Comparison of ENCODE assay signal across 7 mouse cellular contexts in the genomic region with DNA sequence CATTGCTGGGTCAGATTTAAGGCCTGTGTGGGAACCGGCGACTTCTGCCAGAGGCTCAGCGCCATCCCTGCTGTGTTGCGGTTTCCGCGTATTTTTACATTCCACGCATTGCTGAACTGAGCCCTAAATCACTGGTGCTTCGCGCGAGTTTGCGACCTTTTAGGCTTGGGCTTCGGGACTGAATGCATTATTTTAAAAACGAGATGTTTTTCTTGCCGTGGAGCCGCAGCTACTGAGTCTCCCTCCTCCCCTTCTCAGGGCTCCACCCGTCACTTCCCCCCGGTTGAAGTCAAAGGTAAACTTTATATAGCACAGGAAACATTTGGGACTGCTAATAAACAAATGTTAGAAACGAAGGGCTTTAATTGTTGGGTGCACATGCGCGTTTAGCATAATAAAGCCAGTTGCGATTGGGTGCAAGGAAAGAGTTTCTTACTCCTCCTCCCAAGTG.
DNase-seq lines count a peak whose midpoint lies in the region; ATAC-seq and TF ChIP-seq lines count a peak whose summit lies in the region.

No protein-coding gene starts in this region.

- no peak overlapping the region; the same call in 1 of the 2 replicates for H3K27ac ChIP-seq in testis, adult 2 months (ENCODE audit: control insufficient read depth, insufficient read depth, low read depth, low read length)
- peak overlapping the region; percentile 62 for H3K27ac ChIP-seq in hindbrain, embryonic 13.5 days
- no peak overlapping the region for H3K27ac ChIP-seq in liver, embryonic 12.5 days

- TF ChIP-seq CTCF in testis, adult 2 months (IDR thresholded peaks at IDR 0.05; ENCODE audit: control insufficient read depth, insufficient read depth, insufficient replicate concordance, low read depth, low read length) = no peak

- TF ChIP-seq POLR2A in testis, adult 2 months (IDR thresholded peaks at IDR 0.05; ENCODE audit: control insufficient read depth, low read depth, low read length) = no peak

- peak overlapping the region; percentile 38 for H3K4me3 ChIP-seq in testis, adult 2 months (ENCODE audit: control insufficient read depth, low read depth, low read length)
- no peak overlapping the region for H3K4me3 ChIP-seq in hindbrain, embryonic 13.5 days
- H3K4me3 ChIP-seq in liver, embryonic 12.5 days = no peak overlapping the region

- H3K36me3 ChIP-seq in testis, adult 2 months (ENCODE audit: control insufficient read depth, insufficient read depth, low read length) = no peaks in the 10 kb centered on the region
- no peaks in the 10 kb centered on the region for H3K36me3 ChIP-seq in hindbrain, embryonic 13.5 days
- no peaks in the 10 kb centered on the region for H3K36me3 ChIP-seq in liver, embryonic 12.5 days

- H3K4me1 ChIP-seq in testis, adult 2 months (ENCODE audit: control insufficient read depth, insufficient read depth, low read length) = peaks cover 4% of the 10 kb centered on the region
- peaks cover 51% of the 10 kb centered on the region for H3K4me1 ChIP-seq in hindbrain, embryonic 13.5 days (replicated peaks)
- H3K4me1 ChIP-seq in liver, embryonic 12.5 days = 0 out of 2 replicates have a peak, but pooled peaks cover 5% of the 10 kb centered on the region

- no peaks in the 10 kb centered on the region for H3K9me3 ChIP-seq in hindbrain, embryonic 13.5 days
- H3K9me3 ChIP-seq in liver, embryonic 12.5 days (replicated peaks) = no peaks in the 10 kb centered on the region

- DNase-seq in testis, postnatal 10 days (ENCODE audit: low spot score) = no peak
- DNase-seq in layer of hippocampus, postnatal 10 days (ENCODE audit: low spot score in 2 of 2) = no peak
- no peak for DNase-seq in layer of hippocampus, postnatal 36 days
- DNase-seq in spleen, postnatal 14 days (ENCODE audit: low spot score in 2 of 2) = no peak

- no peaks in the 10 kb centered on the region for H3K27me3 ChIP-seq in testis, adult 2 months (ENCODE audit: control insufficient read depth, insufficient read depth, low read length)
- no peaks in the 10 kb centered on the region for H3K27me3 ChIP-seq in hindbrain, embryonic 13.5 days
- no peaks in the 10 kb centered on the region for H3K27me3 ChIP-seq in liver, embryonic 12.5 days (replicated peaks)

- peak overlapping the region; percentile 20 for H3K4me2 ChIP-seq in hindbrain, embryonic 13.5 days
- peak overlapping the region; percentile 19 for H3K4me2 ChIP-seq in liver, embryonic 12.5 days

- no peak overlapping the region for H3K9ac ChIP-seq in hindbrain, embryonic 13.5 days
- no peak overlapping the region for H3K9ac ChIP-seq in liver, embryonic 12.5 days

- ATAC-seq in hindbrain, embryonic 13.5 days (ENCODE audit: low FRiP score) = no peak
- no peak for ATAC-seq in liver, embryonic 12.5 days

- WGBS in hindbrain, embryonic 13.5 days = 39% methylated on average over 21 of the region's 21 CpGs
- WGBS in liver, embryonic 12.5 days (ENCODE audit: insufficient replicate concordance) = 38% methylated on average over 21 of the region's 21 CpGs
